Mouse (Mus musculus) heart, postnatal 36 days (tissue): ENCODE results near the gene Sorbs2. TPM values are rescaled to one million over a fixed set of nuclear protein-coding genes. Genes with fewer than 3 reads are reported as not detected.
"Not testable (repeated sequence)": the region's sequence is repeated elsewhere in the genome, so short reads cannot be mapped to it uniquely, and the experiment has no call there.

Experiments used
- DNase-seq, 2 experiments: peaks; one replicate each; pipeline ENCODE4 v3.0.0; 2021 to 2022
- intact Hi-C: fragments of 180-260 bp; cut with DNase I; formaldehyde crosslinking; loops from one replicate; pipeline ENCODE4 v1.15.1; 2025
- total RNA-seq, 2 experiments: library from RNA; stranded (reverse); gene quantifications; 2 replicates each; pipeline ENCODE4 v1.2.3; 2021

The Sorbs2 gene
- total RNA-seq, 2 experiments from 2014 or later, result 520 to 531 TPM

GRCm38 (mm10) chr8:45799517-45799916 lies 291.9 kb downstream of the Sorbs2 start:
- no peak for DNase-seq
- intact Hi-C loops, result loop anchor here (5.0 kb wide), 1 partner anchor 138 kb away; no protein-coding TSS in a partner anchor

- DNase-seq, result no peak
- intact Hi-C loops, result no loop called here
These were observed 301.0 kb downstream of the Sorbs2 start for GRCm38 (mm10) chr8:45808597-45808996.

- intact Hi-C loops, result loop anchor here (1.0 to 5.0 kb wide), 3 partner anchors 68 to 117 kb away; partner anchors contain the start of genes Ccdc110 and Pdlim3
- peak; percentile 54 to 67 for DNase-seq
These were observed 309.3 kb downstream of the Sorbs2 start for GRCm38 (mm10) chr8:45816765-45817426.

GRCm38 (mm10) chr8:45821650-45822049 lies 314.1 kb downstream of the Sorbs2 start:
- no peak for DNase-seq
- intact Hi-C loops, result no loop called here

- intact Hi-C loops, result no loop called here
These were observed 322.5 kb downstream of the Sorbs2 start for GRCm38 (mm10) chr8:45829985-45830548.

GRCm38 (mm10) chr8:45833896-45834295 lies 326.3 kb downstream of the Sorbs2 start:
- intact Hi-C loops, result no loop called here
- DNase-seq, result no peak

More at GRCm38 (mm10) chr8:45829985-45830548, 322.5 kb downstream of the Sorbs2 start:
- DNase-seq, result no peak

GRCm38 (mm10) chr8:45843306-45843705 lies 335.7 kb downstream of the Sorbs2 start:
- no peak for DNase-seq
- intact Hi-C loops, result no loop called here

- intact Hi-C loops, result loop anchor here (2.0 kb wide), 1 partner anchor 41 kb away; the partner anchor contains the start of gene Pdlim3
- DNase-seq, result peak; percentile 44 to 48
These were observed 336.7 kb downstream of the Sorbs2 start for GRCm38 (mm10) chr8:45844097-45844885.

GRCm38 (mm10) chr8:45844911-45845481 lies 337.4 kb downstream of the Sorbs2 start:
- peak; percentile 26 to 53 for DNase-seq
- intact Hi-C loops, result loop anchor here (2.0 kb wide), 1 partner anchor 40 kb away; the partner anchor contains the start of gene Pdlim3

GRCm38 (mm10) chr8:45845906-45846305 lies 338.3 kb downstream of the Sorbs2 start:
- DNase-seq, result no peak
- intact Hi-C loops, result loop anchor here (2.0 kb wide), 1 partner anchor 39 kb away; the partner anchor contains the start of gene Pdlim3

GRCm38 (mm10) chr8:45855118-45855517 lies 347.5 kb downstream of the Sorbs2 start:
- intact Hi-C loops, result no loop called here
- no peak for DNase-seq

GRCm38 (mm10) chr8:45857734-45858133 lies 350.1 kb downstream of the Sorbs2 start:
- no peak for DNase-seq
- intact Hi-C loops, result no loop called here

- no peak for DNase-seq
These were observed 350.8 kb downstream of the Sorbs2 start for GRCm38 (mm10) chr8:45858391-45858790.

GRCm38 (mm10) chr8:45871587-45871986 lies 364.0 kb downstream of the Sorbs2 start:
- peak in 1 of 2 experiments; percentile 26 for DNase-seq

More at GRCm38 (mm10) chr8:45858391-45858790, 350.8 kb downstream of the Sorbs2 start:
- intact Hi-C loops, result no loop called here

GRCm38 (mm10) chr8:45872077-45872476 lies 364.5 kb downstream of the Sorbs2 start:
- DNase-seq, result peak; percentile 63 to 67
- intact Hi-C loops, result no loop called here

More at GRCm38 (mm10) chr8:45871587-45871986, 364.0 kb downstream of the Sorbs2 start:
- intact Hi-C loops, result not testable (repeated sequence)

- peak; percentile 89 to 91 for DNase-seq
- intact Hi-C loops, result no loop called here
These were observed 367.5 kb downstream of the Sorbs2 start for GRCm38 (mm10) chr8:45874945-45875626.

- DNase-seq, result no peak
These were observed 368.8 kb downstream of the Sorbs2 start for GRCm38 (mm10) chr8:45876397-45876796.

More at GRCm38 (mm10) chr8:45876397-45876796, 368.8 kb downstream of the Sorbs2 start:
- intact Hi-C loops, result no loop called here
